Mouse (Mus musculus) heart, embryonic 11.5 days (tissue): ENCODE data around the gene Csrnp1. TPM values are rescaled to one million over a fixed set of nuclear protein-coding genes. Genes with fewer than 3 reads are reported as not detected.

Source experiments
- ATAC-seq: fragments of 200-750 bp; cut with Nextera tagmentation; replicated peaks from 2 replicates; pipeline ENCODE4 v1.8.0; 2017; ENCODE audit warnings: moderate library complexity; ENCODE audit not compliant: insufficient number of reproducible peaks, low FRiP score, low TSS enrichment
- H3K27ac ChIP-seq: fragments of 300-500 bp; sonication (generic); 2 replicates; pipeline ENCODE4 v1.5.1; 2014; ENCODE audit warnings: mild to moderate bottlenecking, low read depth, low read length
- H3K27me3 ChIP-seq: fragments of 300-500 bp; sonication (generic); 2 replicates; pipeline ENCODE4 v1.6.1; 2014; ENCODE audit warnings: mild to moderate bottlenecking, low read length, mixed read lengths; ENCODE audit not compliant: control insufficient read depth, insufficient read depth
- H3K36me3 ChIP-seq: fragments of 300-500 bp; sonication (generic); 2 replicates; pipeline ENCODE4 v1.6.1; 2014; ENCODE audit warnings: mild to moderate bottlenecking, low read length, moderate library complexity, mixed read lengths; ENCODE audit not compliant: control insufficient read depth, insufficient read depth
- H3K4me1 ChIP-seq: fragments of 300-500 bp; sonication (generic); 2 replicates; pipeline ENCODE4 v1.6.1; 2014; ENCODE audit warnings: low read length; ENCODE audit not compliant: control insufficient read depth, insufficient read depth
- H3K4me2 ChIP-seq: fragments of 300-500 bp; sonication (generic); 2 replicates; pipeline ENCODE4 v1.6.1; 2014; ENCODE audit warnings: mild to moderate bottlenecking, moderate library complexity
- H3K4me3 ChIP-seq: fragments of 300-500 bp; sonication (generic); 2 replicates; pipeline ENCODE4 v1.5.1; 2014; ENCODE audit warnings: low read depth, low read length
- H3K9ac ChIP-seq: fragments of 300-500 bp; sonication (generic); 2 replicates; pipeline ENCODE4 v1.6.1; 2014; ENCODE audit warnings: mild to moderate bottlenecking, low read depth, low read length, moderate library complexity
- H3K9me3 ChIP-seq: fragments of 300-500 bp; sonication (generic); replicated peaks from 2 replicates; pipeline ENCODE4 v1.6.1; 2016; ENCODE audit warnings: low read length; ENCODE audit not compliant: control insufficient read depth
- WGBS: fragments of 180-500 bp; shearing (Covaris S2); extraction: QIAGEN DNeasy Blood & Tissue Kit; methylation state at CpG from one replicate; pipeline ENCODE4 v1.1.7; 2014; ENCODE audit not compliant: insufficient replicate concordance; 5-methylcytosine and 5-hydroxymethylcytosine counted together
- polyA plus RNA-seq: library from polyadenylated mRNA; unstranded; fragments of >200 nt; fragmentation: Nextera tagmentation; extraction: Ambion mirVana; gene quantifications from 2 replicates; pipeline ENCODE4 v1.2.1, GENCODE M21; 2014

The Csrnp1 gene
- polyA plus RNA-seq, 1 experiment from 2014 or later = 3.3 TPM

- Histone ChIP-seq H3K4me3 (no peak overlapping the region), H3K27me3 (no peaks in the 10 kb centered on the region), H3K27ac (no peak overlapping the region), H3K9ac (no peak overlapping the region), H3K4me2 (no peak overlapping the region), H3K9me3 (no peaks in the 10 kb centered on the region), H3K36me3 (no peaks in the 10 kb centered on the region), H3K4me1 (peaks cover 3% of the 10 kb centered on the region)
- no peak for ATAC-seq
- WGBS = 78% methylated on average over 6 of the region's 6 CpGs
Measured at GRCm38 (mm10) chr9:119999636-120000035, 15.2 kb upstream of the Csrnp1 start.

- Histone ChIP-seq H3K4me1 (peaks cover 3% of the 10 kb centered on the region), H3K9me3 (no peaks in the 10 kb centered on the region), H3K27me3 (no peaks in the 10 kb centered on the region), H3K4me2 (no peak overlapping the region), H3K27ac (no peak overlapping the region), H3K36me3 (no peaks in the 10 kb centered on the region), H3K9ac (no peak overlapping the region), H3K4me3 (no peak overlapping the region)
- 77% methylated on average over 1 of the region's 1 CpGs for WGBS
- no peak for ATAC-seq
Measured at GRCm38 (mm10) chr9:119998776-119999175, 14.3 kb upstream of the Csrnp1 start.

- 88% methylated on average over 4 of the region's 4 CpGs for WGBS
- no peak for ATAC-seq
- no peaks in the 10 kb centered on the region for H3K4me1 ChIP-seq
- no peak overlapping the region for H3K4me2 ChIP-seq
- no peak overlapping the region for H3K9ac ChIP-seq
- H3K36me3 ChIP-seq = no peaks in the 10 kb centered on the region
- no peak overlapping the region for H3K27ac ChIP-seq
- no peak overlapping the region for H3K4me3 ChIP-seq
- no peaks in the 10 kb centered on the region for H3K27me3 ChIP-seq
- no peaks in the 10 kb centered on the region for H3K9me3 ChIP-seq
Measured at GRCm38 (mm10) chr9:119996080-119996479, 11.6 kb upstream of the Csrnp1 start.

GRCm38 (mm10) chr9:119994207-119994606 is 9.7 kb upstream of the Csrnp1 start:
- Histone ChIP-seq H3K27ac (no peak overlapping the region), H3K9ac (no peak overlapping the region), H3K36me3 (no peaks in the 10 kb centered on the region), H3K4me2 (no peak overlapping the region), H3K9me3 (no peaks in the 10 kb centered on the region), H3K4me3 (no peak overlapping the region), H3K27me3 (no peaks in the 10 kb centered on the region), H3K4me1 (no peaks in the 10 kb centered on the region)
- no peak for ATAC-seq
- WGBS = 52% methylated on average over 7 of the region's 7 CpGs

GRCm38 (mm10) chr9:119993092-119993844 is 8.8 kb upstream of the Csrnp1 start:
- Histone ChIP-seq H3K9me3 (no peaks in the 10 kb centered on the region), H3K4me2 (no peak overlapping the region), H3K36me3 (no peaks in the 10 kb centered on the region), H3K27me3 (no peaks in the 10 kb centered on the region), H3K4me3 (no peak overlapping the region), H3K9ac (no peak overlapping the region), H3K4me1 (no peaks in the 10 kb centered on the region), H3K27ac (no peak overlapping the region)
- no peak for ATAC-seq
- WGBS = 53% methylated on average over 10 of the region's 10 CpGs

DNA sequence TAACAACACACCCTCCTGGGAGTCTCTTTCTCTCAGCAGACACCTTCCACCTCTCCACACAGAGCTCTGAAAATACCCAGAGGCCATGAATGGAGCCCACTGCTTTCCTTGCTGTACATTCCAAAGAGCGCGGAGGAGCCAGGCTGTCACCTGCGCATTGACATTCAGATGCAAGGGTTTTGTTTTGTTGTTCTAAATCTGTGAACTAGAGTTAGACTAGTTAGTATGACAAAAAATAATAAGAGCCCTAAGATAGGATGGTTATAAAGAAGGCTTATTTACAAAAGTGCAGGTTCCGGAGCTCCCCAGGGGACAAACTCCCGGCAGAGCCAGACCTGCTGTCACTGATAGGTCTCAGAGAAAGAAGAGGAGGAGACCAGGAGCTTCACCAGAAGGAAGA is 6.9 kb upstream of the Csrnp1 start:
- H3K4me2 ChIP-seq = no peak overlapping the region
- H3K4me1 ChIP-seq = no peaks in the 10 kb centered on the region
- H3K27ac ChIP-seq = no peak overlapping the region
- no peaks in the 10 kb centered on the region for H3K36me3 ChIP-seq
- no peaks in the 10 kb centered on the region for H3K9me3 ChIP-seq
- no peak overlapping the region for H3K9ac ChIP-seq
- 21% methylated on average over 5 of the region's 5 CpGs for WGBS
- H3K27me3 ChIP-seq = no peaks in the 10 kb centered on the region
- no peak overlapping the region for H3K4me3 ChIP-seq
- ATAC-seq = no peak

GRCm38 (mm10) chr9:119988304-119988703 is 3.8 kb upstream of the Csrnp1 start:
- Histone ChIP-seq H3K9me3 (no peaks in the 10 kb centered on the region), H3K36me3 (no peaks in the 10 kb centered on the region), H3K27me3 (no peaks in the 10 kb centered on the region), H3K4me1 (peaks cover 10% of the 10 kb centered on the region), H3K4me3 (no peak overlapping the region), H3K27ac (no peak overlapping the region), H3K4me2 (no peak overlapping the region), H3K9ac (no peak overlapping the region)
- ATAC-seq = no peak
- 44% methylated on average over 7 of the region's 7 CpGs for WGBS

DNA sequence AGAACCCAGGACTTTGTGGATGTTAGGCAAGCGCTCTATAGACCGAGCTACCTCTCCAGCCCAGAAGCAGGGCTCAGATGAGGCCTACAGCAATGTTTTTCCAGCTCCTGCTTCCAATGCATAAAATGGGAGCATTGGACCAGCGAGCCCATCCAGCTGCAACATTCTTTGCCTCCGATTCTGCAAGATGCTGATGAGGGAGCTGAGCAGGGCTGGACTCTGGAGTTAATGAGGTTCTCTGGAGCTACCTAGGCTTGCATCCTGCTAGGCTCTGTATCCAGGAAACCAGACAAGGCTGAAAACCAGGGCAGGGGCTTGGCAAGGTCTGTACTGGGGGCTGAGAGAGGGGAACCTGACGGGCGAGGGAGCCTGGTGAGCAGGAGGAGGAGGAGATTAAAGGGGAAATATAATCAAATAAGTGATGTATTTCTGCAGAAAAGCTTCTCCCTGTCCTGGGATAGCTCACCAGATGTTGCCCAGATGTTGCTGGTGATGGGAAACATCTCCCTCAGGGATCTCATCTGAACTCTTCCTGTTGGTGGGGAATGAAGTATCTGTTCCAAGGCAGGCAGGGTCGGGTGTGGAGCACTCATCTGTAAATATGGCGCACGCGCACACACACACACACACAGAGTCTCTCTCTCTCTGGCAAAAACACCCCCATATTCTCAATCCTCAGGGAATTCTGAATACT is 1.6 kb upstream of the Csrnp1 start:
- no peak overlapping the region for H3K4me2 ChIP-seq
- no peak overlapping the region for H3K27ac ChIP-seq
- H3K9ac ChIP-seq = no peak overlapping the region
- WGBS = 77% methylated on average over 10 of the region's 10 CpGs
- no peaks in the 10 kb centered on the region for H3K27me3 ChIP-seq
- H3K36me3 ChIP-seq = no peaks in the 10 kb centered on the region
- H3K9me3 ChIP-seq = no peaks in the 10 kb centered on the region
- H3K4me3 ChIP-seq = no peak overlapping the region
- ATAC-seq = no peak
- H3K4me1 ChIP-seq = peaks cover 29% of the 10 kb centered on the region
